ENCODE assay signal across 23 mouse cellular contexts in the genomic region with DNA sequence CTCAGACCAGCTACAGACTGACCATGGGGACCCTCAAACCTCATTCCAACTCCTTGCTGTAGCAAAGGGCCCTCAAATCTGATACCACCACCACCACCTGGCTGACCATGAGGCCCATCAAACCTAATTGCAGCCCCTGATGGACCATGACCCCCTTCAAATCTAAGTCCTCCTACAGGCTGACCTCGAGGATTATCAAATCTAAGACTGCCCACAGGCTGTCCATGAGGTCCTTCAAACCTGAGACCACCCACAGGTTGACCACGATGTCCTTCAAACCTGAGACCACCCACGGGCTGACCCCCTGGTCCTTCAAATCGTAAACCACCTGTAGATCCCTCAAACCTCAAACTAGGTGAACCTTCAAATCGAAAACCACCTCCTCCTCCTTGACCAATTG. TPM values are rescaled to one million over a fixed set of nuclear protein-coding genes. Genes with fewer than 3 reads are reported as not detected.
A peak's percentile ranks its signal among the peaks of the same experiment; 100 is the strongest.
DNase-seq lines count a peak whose midpoint lies in the region; ATAC-seq and TF ChIP-seq lines count a peak whose summit lies in the region.
"Had no signal": no experiment of that assay in that cellular context is flagged by ENCODE, and none has a peak within 500 bp of the region (broad histone marks: within the 10 kb centered on the region; RNA-seq: fewer than 3 reads in every experiment).

No protein-coding gene starts in this region.

- 0 out of 2 replicates have a peak, but pooled peaks have one; percentile 23 for ATAC-seq in forebrain, embryonic 11.5 days (replicated peaks; ENCODE audit: low FRiP score)
- no peak for ATAC-seq in forebrain, embryonic 14.5 days
- 0 out of 2 replicates have a peak, but pooled peaks have one; percentile 28 for ATAC-seq in kidney, embryonic 14.5 days (ENCODE audit: low FRiP score, low TSS enrichment)
- ATAC-seq in lung, embryonic 14.5 days (ENCODE audit: insufficient read depth), result 0 out of 2 replicates have a peak, but pooled peaks have one; percentile 17
- ATAC-seq: CD4-positive, CD25-positive, alpha-beta regulatory T cell, adult 4 months had no signal

- no peak for DNase-seq in forebrain, embryonic 11.5 days (ENCODE audit: low spot score)
- DNase-seq in forebrain, embryonic 14.5 days (ENCODE audit: low spot score), result no peak
- DNase-seq in kidney, adult 18-20 months, result no peak
- no peak for DNase-seq in lung, embryonic 14.5 days
- no peak for DNase-seq in lung, postnatal 10 days
- no peak for DNase-seq in layer of hippocampus, adult 18-20 months (ENCODE audit: low spot score in 2 of 2)
- DNase-seq: adrenal gland, adult 8-10 months; adrenal gland, postnatal 36 days; B cell, adult 2 months; cerebellum, adult 2 months; embryo, embryonic 11 days; gastrocnemius, adult 2 months; gastrocnemius, postnatal 25 days; heart, postnatal 10 days; heart, postnatal 4 days had no signal

- H3K4me3 ChIP-seq in forebrain, embryonic 11.5 days (ENCODE audit: low read depth, low read length), result no peak overlapping the region
- H3K4me3 ChIP-seq in forebrain, embryonic 14.5 days (ENCODE audit: low read depth, low read length), result no peak overlapping the region
- H3K4me3 ChIP-seq in kidney, embryonic 14.5 days (ENCODE audit: low read length), result no peak overlapping the region
- H3K4me3 ChIP-seq in lung, embryonic 14.5 days (ENCODE audit: low read depth, low read length), result no peak overlapping the region
- H3K4me3 ChIP-seq: embryonic facial prominence, embryonic 15.5 days; erythroblast, embryonic 14.5 days; forebrain, embryonic 12.5 days; gastrocnemius, adult 2 months; hindbrain, embryonic 13.5 days had no signal

- no peak overlapping the region for H3K27ac ChIP-seq in forebrain, embryonic 11.5 days (ENCODE audit: low read depth, low read length)
- H3K27ac ChIP-seq in forebrain, embryonic 14.5 days (ENCODE audit: low read depth, low read length), result no peak overlapping the region
- no peak overlapping the region for H3K27ac ChIP-seq in kidney, embryonic 14.5 days (ENCODE audit: low read depth, low read length)
- H3K27ac ChIP-seq in lung, embryonic 14.5 days (ENCODE audit: low read depth), result no peak overlapping the region
- H3K27ac ChIP-seq: embryonic facial prominence, embryonic 15.5 days; forebrain, embryonic 12.5 days; gastrocnemius, adult 2 months; hindbrain, embryonic 13.5 days had no signal

- no peaks in the 10 kb centered on the region for H3K9me3 ChIP-seq in forebrain, embryonic 11.5 days (ENCODE audit: control insufficient read depth, low read length)
- H3K9me3 ChIP-seq in forebrain, embryonic 14.5 days (replicated peaks; ENCODE audit: control insufficient read depth, low read length), result no peaks in the 10 kb centered on the region; the same call in 1 of the 2 replicates
- H3K9me3 ChIP-seq in kidney, embryonic 14.5 days (ENCODE audit: control insufficient read depth, low read length), result peaks cover 2% of the 10 kb centered on the region; the same call in 1 of the 2 replicates
- H3K9me3 ChIP-seq in lung, embryonic 14.5 days (ENCODE audit: low read depth, low read length), result no peaks in the 10 kb centered on the region
- H3K9me3 ChIP-seq: embryonic facial prominence, embryonic 15.5 days; forebrain, embryonic 12.5 days; G1E; hindbrain, embryonic 13.5 days had no signal

- no peak overlapping the region for H3K9ac ChIP-seq in forebrain, embryonic 11.5 days (ENCODE audit: low read length)
- no peak overlapping the region for H3K9ac ChIP-seq in forebrain, embryonic 14.5 days (ENCODE audit: low read length)
- no peak overlapping the region for H3K9ac ChIP-seq in kidney, embryonic 14.5 days (ENCODE audit: low read depth, low read length)
- no peak overlapping the region for H3K9ac ChIP-seq in lung, embryonic 14.5 days
- H3K9ac ChIP-seq: embryonic facial prominence, embryonic 15.5 days; forebrain, embryonic 12.5 days; hindbrain, embryonic 13.5 days had no signal

- peaks cover 27% of the 10 kb centered on the region for H3K36me3 ChIP-seq in forebrain, embryonic 11.5 days (ENCODE audit: control insufficient read depth, insufficient read depth, low read length)
- H3K36me3 ChIP-seq in forebrain, embryonic 14.5 days (ENCODE audit: control insufficient read depth, insufficient read depth, low read length), result peaks cover 72% of the 10 kb centered on the region
- peaks cover 75% of the 10 kb centered on the region for H3K36me3 ChIP-seq in kidney, embryonic 14.5 days (ENCODE audit: control insufficient read depth, insufficient read depth, low read length)
- H3K36me3 ChIP-seq in lung, embryonic 14.5 days (ENCODE audit: insufficient read depth), result peaks cover 81% of the 10 kb centered on the region

- H3K27me3 ChIP-seq in forebrain, embryonic 11.5 days (ENCODE audit: control insufficient read depth, insufficient read depth, low read length), result no peaks in the 10 kb centered on the region
- no peaks in the 10 kb centered on the region for H3K27me3 ChIP-seq in forebrain, embryonic 14.5 days (replicated peaks; ENCODE audit: control insufficient read depth, insufficient read depth, low read length)
- no peaks in the 10 kb centered on the region for H3K27me3 ChIP-seq in kidney, embryonic 14.5 days (ENCODE audit: control insufficient read depth, insufficient read depth, low read length)
- H3K27me3 ChIP-seq in lung, embryonic 14.5 days (ENCODE audit: insufficient read depth, low read length), result no peaks in the 10 kb centered on the region
- H3K27me3 ChIP-seq: embryonic facial prominence, embryonic 15.5 days; forebrain, embryonic 12.5 days; hindbrain, embryonic 13.5 days had no signal

- no peak for TF ChIP-seq CTCF in lung, embryonic 14.5 days (IDR thresholded peaks at IDR 0.05; ENCODE audit: low read depth)

- H3K4me1 ChIP-seq in forebrain, embryonic 11.5 days (replicated peaks; ENCODE audit: control insufficient read depth, insufficient read depth, low read length), result no peaks in the 10 kb centered on the region
- no peaks in the 10 kb centered on the region for H3K4me1 ChIP-seq in forebrain, embryonic 14.5 days (ENCODE audit: control insufficient read depth, insufficient read depth, low read length)
- H3K4me1 ChIP-seq in kidney, embryonic 14.5 days (ENCODE audit: control insufficient read depth, insufficient read depth, low read length), result no peaks in the 10 kb centered on the region
- no peaks in the 10 kb centered on the region for H3K4me1 ChIP-seq in lung, embryonic 14.5 days (ENCODE audit: insufficient read depth)
- H3K4me1 ChIP-seq: embryonic facial prominence, embryonic 15.5 days had no signal

- H3K4me2 ChIP-seq in forebrain, embryonic 11.5 days (ENCODE audit: low read depth, low read length, severe bottlenecking), result no peak overlapping the region
- H3K4me2 ChIP-seq in forebrain, embryonic 14.5 days (ENCODE audit: low read length), result no peak overlapping the region
- no peak overlapping the region for H3K4me2 ChIP-seq in kidney, embryonic 14.5 days (replicated peaks; ENCODE audit: low read depth, low read length)
- no peak overlapping the region for H3K4me2 ChIP-seq in lung, embryonic 14.5 days
- H3K4me2 ChIP-seq: embryonic facial prominence, embryonic 15.5 days; forebrain, embryonic 12.5 days; hindbrain, embryonic 13.5 days had no signal

- WGBS in forebrain, embryonic 11.5 days, result 94% methylated on average over 5 of the region's 5 CpGs
- 95% methylated on average over 5 of the region's 5 CpGs for WGBS in forebrain, embryonic 14.5 days
- 92% methylated on average over 5 of the region's 5 CpGs for WGBS in kidney, embryonic 14.5 days
- WGBS in lung, embryonic 14.5 days, result 96% methylated on average over 5 of the region's 5 CpGs

RNA-seq across cellular contexts. Expression of a gene that starts 11.7 kb away (rescaled TPM):
- polyA plus RNA-seq in forebrain, embryonic 11.5 days (2014; fragmentation: Nextera tagmentation; extraction: Ambion mirVana), result 24.3 and 26.0 TPM in 2 replicates
- polyA plus RNA-seq in forebrain, embryonic 14.5 days (2014; fragmentation: Nextera tagmentation; extraction: Ambion mirVana), result 17.6 and 18.4 TPM in 2 replicates
- 20.8 and 22.6 TPM in 2 replicates for polyA plus RNA-seq in kidney, embryonic 14.5 days (2014; fragmentation: Nextera tagmentation; extraction: Ambion mirVana)
- 21.0 and 22.2 TPM in 2 replicates for polyA plus RNA-seq in lung, embryonic 14.5 days (2014; fragmentation: Nextera tagmentation; extraction: Ambion mirVana)
- total RNA-seq in layer of hippocampus, adult 18-20 months (2021), result 10 to 100 TPM; 57.0 to 69.4 TPM

RNA-seq across cellular contexts. Expression of a gene that starts 21.1 kb away (rescaled TPM):
- 9.1 and 12.4 TPM in 2 replicates for polyA plus RNA-seq in forebrain, embryonic 11.5 days (2014; fragmentation: Nextera tagmentation; extraction: Ambion mirVana)
- polyA plus RNA-seq in forebrain, embryonic 14.5 days (2014; fragmentation: Nextera tagmentation; extraction: Ambion mirVana), result 10.2 and 13.7 TPM in 2 replicates
- polyA plus RNA-seq in kidney, embryonic 14.5 days (2014; fragmentation: Nextera tagmentation; extraction: Ambion mirVana), result 3.9 and 6.6 TPM in 2 replicates
- polyA plus RNA-seq in lung, embryonic 14.5 days (2014; fragmentation: Nextera tagmentation; extraction: Ambion mirVana), result 5.6 and 6.2 TPM in 2 replicates
- 10 to 100 TPM; 16.3 to 17.1 TPM for total RNA-seq in layer of hippocampus, adult 18-20 months (2021)
- total RNA-seq: granulocyte monocyte progenitor cell, adult 5-6 weeks had no signal
